Mouse (Mus musculus): Measurements from ENCODE around the gene Galnt2.

Galnt2 gene

GRCm38 (mm10) chr8:124234496-124234895 lies 3.3 kb downstream of the Galnt2 start:
- DNase-seq (ENCODE audit: low spot score in 2 of 2) = no peak

- no peak for DNase-seq (ENCODE audit: low spot score in 2 of 2)
Measured at GRCm38 (mm10) chr8:124235536-124235935, 4.3 kb downstream of the Galnt2 start.

DNA sequence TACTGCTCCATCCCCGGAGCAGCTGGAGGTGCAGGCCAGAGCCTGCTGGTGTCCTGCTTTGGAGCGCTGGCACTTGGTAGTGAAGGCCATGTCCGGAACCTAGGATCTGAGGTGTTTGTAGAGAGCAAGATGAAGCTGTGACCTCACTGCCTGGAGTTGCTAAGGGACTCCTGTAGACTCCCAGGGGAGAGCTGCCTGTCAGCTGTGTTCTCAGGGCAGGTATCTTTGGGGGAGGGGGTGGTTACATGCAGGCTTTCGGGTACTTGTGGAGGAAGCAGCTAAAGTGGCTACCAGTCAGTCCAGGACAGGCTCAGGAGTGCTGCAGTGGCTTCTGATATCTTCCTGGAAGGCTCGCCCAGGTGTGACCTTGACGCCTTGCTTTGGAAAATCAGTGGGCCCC lies 8.2 kb downstream of the Galnt2 start:
- DNase-seq (ENCODE audit: low spot score in 2 of 2) = no peak

GRCm38 (mm10) chr8:124240932-124241331 lies 9.7 kb downstream of the Galnt2 start:
- no peak for DNase-seq (ENCODE audit: low spot score in 2 of 2)

DNA sequence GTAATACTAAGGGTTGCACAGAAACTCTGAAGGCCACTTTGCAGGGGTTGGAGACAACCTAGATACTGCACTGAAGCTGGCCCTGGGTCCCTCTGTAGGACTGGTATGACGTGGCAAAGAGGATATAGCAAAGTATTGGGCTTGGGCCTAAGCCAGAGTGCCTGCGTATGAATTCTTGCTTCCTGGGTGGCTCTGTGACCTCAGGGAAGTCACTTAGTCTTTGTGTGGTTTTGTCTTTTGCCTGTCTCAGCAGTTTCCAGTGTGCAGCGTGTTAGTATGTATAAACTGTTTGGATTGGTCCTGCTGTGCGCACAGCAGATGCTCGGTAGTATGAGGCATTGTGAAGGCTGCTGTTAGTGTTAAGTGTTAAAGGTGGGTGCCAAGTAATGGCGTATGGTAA lies 11.0 kb downstream of the Galnt2 start:
- no peak for DNase-seq (ENCODE audit: low spot score in 2 of 2)

DNA sequence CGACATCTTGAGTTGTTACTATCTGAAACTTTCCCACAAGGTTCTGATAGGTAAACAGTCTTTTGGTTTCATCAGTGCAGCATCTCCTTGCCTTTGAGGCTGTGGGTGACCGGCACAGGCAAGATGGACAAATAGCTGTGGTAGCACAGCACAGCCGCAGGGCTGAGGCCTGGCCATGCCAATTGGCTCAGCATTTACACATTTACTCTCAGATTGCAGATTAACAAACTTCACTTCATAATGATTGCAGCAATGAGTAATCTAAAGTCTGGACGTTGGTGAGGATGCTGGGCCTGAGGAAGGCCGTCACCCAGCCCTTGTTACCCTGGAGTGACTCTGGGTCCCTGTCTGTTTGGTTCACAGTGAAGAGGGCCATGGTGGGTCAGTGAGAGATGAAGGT lies 11.7 kb downstream of the Galnt2 start:
- DNase-seq (ENCODE audit: low spot score in 2 of 2) = no peak

GRCm38 (mm10) chr8:124247581-124247980 lies 16.4 kb downstream of the Galnt2 start:
- DNase-seq (ENCODE audit: low spot score in 2 of 2) = no peak

- DNase-seq (ENCODE audit: low spot score in 2 of 2) = no peak
Measured at GRCm38 (mm10) chr8:124248688-124249087, 17.5 kb downstream of the Galnt2 start.

DNA sequence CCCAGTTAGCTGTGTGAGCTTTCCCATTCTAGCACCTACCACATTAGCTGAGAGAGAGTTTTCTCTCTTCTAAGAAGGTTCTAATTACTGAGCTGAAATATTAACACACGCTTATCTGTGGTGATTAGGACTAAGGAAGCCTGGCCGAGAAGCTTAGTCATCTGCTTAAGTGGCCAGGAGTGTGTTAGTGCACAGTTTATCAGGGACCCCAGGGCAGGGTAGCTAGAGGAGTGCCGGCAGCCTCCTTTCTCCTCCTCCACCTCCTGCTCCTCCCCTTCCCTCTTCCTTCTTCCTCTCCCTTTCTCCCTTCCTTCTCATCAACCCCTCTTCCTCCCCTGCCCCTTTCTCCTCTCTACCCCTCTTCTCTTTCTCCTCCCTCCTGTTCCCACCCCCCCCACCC lies 19.1 kb downstream of the Galnt2 start:
- no peak for DNase-seq (ENCODE audit: low spot score in 2 of 2)

DNA sequence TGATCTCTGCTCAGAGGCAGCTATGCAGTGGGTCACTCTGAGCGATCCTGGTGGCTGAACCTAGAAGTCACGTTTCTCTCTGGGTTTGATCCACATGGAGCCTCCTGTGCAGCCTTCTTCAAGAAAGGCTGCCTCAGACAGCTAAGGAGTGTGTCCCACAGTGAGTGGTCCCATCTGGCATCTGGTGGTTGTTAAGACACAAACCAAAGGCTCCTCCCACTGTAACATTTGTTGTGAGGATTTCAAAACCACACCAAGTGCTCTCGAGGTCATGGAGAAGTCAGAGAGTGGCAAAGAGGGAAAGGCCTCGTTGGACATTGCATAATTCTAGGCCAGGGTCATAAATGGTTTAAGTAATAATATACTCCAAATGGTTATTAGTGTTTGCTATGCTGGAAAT lies 19.6 kb downstream of the Galnt2 start:
- no peak for DNase-seq (ENCODE audit: low spot score in 2 of 2)

DNA sequence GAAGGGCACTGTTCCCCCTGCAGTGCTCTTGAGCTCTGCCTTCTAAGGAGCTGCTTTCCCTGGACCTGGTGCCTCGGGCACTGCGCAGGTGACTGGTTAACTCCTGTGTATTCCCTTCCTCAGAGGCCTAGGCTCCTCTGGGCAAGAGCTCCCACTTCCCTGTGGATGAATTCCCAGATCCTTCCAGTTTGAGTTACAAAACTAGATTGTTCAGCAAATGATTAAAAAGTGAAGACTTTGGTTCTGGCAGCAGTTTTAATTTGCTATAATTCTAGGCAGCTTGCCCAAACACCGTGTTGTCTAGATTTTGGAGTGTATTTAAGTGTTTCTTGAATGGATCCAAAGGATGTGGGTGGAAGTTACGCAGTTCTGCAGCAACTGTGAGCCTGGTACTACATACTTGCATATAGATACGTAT lies 21.4 kb downstream of the Galnt2 start:
- no peak for DNase-seq (ENCODE audit: low spot score in 2 of 2)

DNA sequence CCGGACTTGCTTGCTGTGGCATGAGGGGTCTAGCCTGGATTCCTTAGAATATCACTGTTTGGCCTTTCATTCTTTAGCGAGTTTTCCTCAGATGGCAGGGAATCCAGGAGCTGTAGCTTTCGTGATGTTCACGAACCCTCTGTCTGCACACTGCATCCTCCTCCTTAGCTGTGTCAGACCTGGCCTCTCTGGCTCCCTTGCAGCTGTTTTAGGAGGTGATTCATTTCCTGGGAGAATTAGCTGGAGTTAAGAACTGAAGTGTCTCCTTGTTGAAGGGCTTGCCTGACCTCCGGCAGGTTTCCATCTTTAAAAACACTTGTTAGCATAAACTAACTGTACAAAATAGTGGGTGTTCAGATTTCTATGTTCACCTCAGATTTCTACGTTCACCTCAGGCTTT lies 22.7 kb downstream of the Galnt2 start:
- DNase-seq (ENCODE audit: low spot score in 2 of 2) = no peak

DNA sequence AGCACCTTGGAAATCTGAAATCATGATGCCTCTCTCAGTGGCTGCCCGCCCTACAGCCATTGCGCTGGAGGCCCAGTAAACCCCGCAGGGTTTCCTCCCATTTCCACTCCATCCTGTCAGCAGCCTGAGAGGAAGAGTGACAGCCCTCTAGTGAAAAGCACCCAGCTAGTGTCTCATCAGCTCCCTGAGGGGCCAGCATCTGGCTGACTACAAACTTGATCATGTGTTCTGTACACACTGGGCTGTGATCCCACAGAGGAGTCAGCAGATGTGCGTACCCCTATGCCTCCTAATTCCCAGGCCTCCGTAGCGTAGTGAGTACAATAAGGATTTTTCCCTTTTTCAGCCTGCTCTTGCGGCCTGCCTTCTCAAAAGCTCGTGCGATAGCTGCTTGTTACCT lies 25.6 kb downstream of the Galnt2 start:
- no peak for DNase-seq (ENCODE audit: low spot score in 2 of 2)

DNA sequence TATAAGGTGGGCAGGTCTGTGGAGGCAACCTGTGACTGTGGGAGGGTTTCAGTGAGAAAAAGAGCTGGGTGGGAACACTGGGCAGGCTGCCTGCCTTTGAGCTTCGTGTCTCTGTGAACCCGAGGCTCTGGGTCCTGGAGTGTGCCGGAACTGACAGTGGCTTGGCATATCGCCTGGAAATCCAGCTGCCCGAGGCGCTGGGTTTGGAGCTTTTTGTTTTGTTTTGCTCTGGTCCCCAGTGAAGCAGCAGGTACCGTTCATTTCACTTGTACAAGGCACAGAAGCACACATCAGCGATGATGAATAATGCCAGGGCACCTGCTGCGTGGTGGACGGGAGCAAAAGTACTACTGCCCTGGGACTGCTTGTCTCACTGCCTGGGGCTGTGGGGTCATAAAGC lies 26.2 kb downstream of the Galnt2 start:
- no peak for DNase-seq (ENCODE audit: low spot score in 2 of 2)

DNA sequence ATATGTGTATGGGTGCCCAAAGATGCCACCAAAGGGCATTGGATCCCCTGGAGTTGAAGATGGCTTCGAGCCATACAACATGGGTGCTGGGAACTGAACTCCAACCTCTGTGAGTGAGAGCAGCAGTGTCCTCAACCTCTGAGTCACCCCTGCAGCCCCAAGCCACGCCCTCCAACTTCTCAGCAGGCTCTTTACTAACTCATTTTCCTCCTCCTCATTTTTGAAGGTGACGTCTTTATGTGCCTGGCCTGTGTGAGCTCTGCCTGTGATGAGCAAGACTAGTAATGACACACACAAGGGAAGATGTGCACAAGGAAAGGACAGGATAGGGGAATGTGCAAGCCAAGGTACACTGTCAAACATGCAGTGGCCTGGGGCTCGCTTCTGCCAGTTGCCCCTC lies 28.0 kb downstream of the Galnt2 start:
- DNase-seq (ENCODE audit: low spot score in 2 of 2) = no peak

- DNase-seq (ENCODE audit: low spot score in 2 of 2) = no peak
Measured at GRCm38 (mm10) chr8:124259925-124260324, 28.7 kb downstream of the Galnt2 start.

DNA sequence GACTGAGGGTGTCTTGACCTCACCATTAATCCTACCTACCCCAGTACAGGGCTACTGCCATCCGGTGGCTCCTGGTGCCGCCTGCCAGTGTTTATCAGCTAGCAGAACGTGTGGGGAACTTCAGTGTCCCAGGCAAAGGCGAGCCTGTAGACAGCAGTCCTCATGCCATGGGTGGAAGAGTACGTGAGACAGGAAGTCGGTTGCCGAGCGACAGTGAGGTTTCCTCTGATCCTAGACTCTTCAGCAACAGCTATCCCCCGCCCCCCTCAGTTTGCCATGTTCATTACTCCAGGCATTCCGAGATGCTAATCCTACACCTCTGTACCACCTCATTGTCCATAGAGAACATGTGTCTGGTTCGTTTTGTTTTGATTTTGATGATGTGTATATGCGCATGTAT lies 29.2 kb downstream of the Galnt2 start:
- no peak for DNase-seq (ENCODE audit: low spot score in 2 of 2)

- no peak for DNase-seq (ENCODE audit: low spot score in 2 of 2)
Measured at GRCm38 (mm10) chr8:124263058-124263457, 31.9 kb downstream of the Galnt2 start.

DNA sequence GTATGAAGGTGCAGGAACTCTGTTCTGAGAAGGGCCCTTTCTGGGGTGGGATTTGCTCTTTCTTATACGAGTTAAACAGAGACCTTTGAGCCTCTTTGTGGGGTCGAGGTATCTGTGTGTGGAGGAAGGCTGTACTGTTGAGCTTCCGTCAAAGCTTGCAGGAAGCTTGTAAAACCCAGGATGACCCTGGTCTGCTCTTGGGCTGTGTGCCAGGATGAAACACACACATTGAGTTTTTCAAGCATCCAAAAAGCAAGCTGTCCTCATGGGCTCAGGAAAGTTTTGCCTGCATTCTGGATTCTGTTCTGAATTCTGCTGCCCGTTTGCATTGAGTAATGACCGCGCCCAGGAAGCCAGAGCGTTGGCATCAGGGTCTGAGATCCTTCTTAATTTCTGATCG lies 32.8 kb downstream of the Galnt2 start:
- DNase-seq (ENCODE audit: low spot score in 2 of 2) = no peak

- no peak for DNase-seq (ENCODE audit: low spot score in 2 of 2)
Measured at GRCm38 (mm10) chr8:124264671-124265070, 33.5 kb downstream of the Galnt2 start.

GRCm38 (mm10) chr8:124265130-124265529 lies 33.9 kb downstream of the Galnt2 start:
- no peak for DNase-seq (ENCODE audit: low spot score in 2 of 2)

GRCm38 (mm10) chr8:124265798-124266197 lies 34.6 kb downstream of the Galnt2 start:
- DNase-seq (ENCODE audit: low spot score in 2 of 2) = no peak

DNA sequence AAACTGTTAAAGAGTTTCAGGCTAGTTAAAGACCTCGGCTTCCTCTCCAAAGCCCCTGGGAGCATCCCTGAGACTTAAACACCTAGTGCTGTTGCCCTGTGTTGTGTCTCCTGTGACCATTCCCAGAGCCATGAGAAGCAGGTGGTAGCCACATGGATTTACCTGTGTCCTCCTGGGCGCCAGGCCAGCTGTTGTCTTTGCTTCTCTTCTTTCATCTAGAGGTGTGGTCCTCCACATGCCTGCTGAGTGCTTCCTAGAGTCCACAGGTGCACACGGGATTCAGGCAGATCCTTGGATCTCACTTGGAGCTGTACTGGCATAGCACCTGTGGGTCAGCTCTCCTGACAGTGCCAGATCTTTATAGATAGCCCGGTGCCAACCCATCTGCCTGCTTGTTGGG lies 36.0 kb downstream of the Galnt2 start:
- DNase-seq (ENCODE audit: low spot score in 2 of 2) = no peak

DNA sequence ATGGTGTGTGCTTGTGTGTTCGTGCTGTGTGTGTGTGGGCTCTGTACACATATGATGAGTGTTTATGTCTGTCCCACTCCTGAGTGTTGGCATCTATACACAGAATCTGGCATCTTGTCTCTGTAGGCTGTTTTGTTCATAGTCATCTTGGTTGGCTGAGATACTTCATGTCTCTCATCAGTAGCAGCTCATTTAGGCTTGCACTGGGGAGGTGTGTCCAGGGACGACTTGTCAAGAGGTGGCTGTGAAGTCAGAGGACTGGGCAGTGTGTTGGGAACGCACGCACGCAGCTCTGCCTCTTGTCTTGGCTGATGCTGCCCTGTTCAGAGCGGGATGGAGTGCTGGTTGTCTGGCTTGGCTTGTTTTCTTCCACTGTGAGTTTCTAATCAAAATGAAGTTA lies 39.3 kb downstream of the Galnt2 start:
- no peak for DNase-seq (ENCODE audit: low spot score in 2 of 2)

GRCm38 (mm10) chr8:124270904-124271303 lies 39.7 kb downstream of the Galnt2 start:
- DNase-seq (ENCODE audit: low spot score in 2 of 2) = no peak
